Mouse (Mus musculus): ENCODE data around the gene Vti1a.

Vti1a gene

DNA sequence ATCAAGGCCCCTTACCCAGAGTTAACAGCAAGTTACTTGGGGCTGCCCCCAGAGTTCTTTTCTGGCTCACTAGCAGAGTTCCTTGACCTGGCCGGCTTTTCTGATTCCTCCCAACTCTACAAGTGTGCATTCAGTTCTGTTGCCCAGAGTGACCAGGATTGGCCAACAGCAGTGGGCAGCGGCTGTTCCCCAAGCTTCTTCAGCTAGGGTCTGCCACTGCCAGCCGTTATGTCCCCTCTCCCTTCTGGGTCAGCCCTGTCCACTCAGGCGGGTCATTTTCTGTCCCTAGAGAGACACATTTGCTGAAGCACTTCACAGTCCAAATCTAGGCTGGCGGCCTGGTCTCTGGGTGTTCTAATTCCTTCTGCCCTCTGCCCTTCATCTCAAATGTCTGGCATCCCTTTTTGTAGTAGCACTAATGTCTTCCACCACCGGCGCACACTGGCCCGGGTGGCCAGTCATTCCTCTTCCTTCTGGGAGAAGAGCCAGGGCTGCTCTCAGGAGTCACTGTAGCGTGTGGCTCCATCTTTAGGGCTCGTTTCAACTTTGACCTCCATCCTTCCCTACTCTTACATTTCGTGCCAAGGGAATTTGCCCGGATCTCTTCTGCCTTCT, 305.0 kb downstream of the Vti1a start:
- peak in 1 of 2 experiments; percentile 22 for DNase-seq (ENCODE audit: low spot score in 2 of 2)

DNA sequence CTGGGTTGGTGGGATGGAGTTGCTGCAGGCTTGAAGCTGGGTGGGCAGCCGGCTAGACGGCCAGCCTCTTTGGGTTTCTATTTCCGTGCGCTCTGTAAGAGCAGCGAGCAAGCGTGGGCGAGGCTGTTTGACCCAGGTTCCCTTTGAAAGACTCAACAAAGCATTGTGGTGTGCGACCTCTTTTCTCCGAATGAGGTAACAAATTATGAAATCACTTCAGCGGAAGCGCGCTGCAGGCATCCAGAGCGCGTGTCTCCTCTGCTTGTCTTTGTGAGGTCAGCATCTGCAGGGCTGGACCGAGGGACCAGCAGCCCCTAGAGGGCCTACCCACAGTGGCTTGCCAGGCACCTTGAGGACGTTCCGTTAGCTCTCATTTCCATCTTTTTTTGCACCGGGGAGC, 306.7 kb downstream of the Vti1a start:
- no peak for DNase-seq (ENCODE audit: low spot score in 2 of 2)

DNA sequence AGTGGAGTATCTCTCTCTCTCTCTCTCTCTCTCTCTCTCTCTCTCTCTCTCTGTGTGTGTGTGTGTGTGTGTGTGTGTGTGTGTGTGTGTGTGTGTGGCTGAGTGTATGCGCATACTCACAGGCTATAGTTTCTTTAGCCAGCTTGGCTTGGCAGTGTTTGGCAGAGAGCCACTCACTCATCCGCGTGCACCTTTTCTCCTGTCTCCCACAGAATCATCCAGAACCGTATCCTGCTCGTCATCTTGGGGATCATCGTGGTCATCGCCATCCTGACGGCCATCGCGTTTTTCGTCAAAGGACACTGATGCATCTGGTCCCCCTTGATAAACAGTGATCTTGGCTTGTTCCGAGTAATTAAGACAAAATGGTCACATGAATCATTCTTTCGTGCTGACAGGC, 307.5 kb downstream of the Vti1a start:
- no peak for DNase-seq (ENCODE audit: low spot score in 2 of 2)

DNA sequence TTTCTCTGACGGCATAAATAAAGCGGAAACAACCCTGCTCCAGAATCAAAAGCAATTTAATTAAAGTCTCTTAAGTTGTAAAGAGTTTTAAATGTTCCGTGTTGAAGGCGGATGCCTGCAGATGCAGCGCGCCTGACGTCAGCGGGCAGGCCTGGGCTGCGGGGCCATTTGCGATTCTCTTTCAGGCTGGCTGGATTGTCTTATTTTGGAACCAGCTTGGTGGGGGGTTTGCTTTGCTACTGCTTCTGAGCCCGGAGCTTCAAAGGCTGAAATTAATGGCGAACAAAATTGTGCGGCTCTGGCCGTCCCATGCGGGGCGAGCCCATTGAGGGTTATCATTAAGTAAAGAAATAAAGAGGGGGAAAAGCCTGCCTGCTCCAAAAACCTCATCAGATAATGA, 310.4 kb downstream of the Vti1a start:
- DNase-seq (ENCODE audit: low spot score in 2 of 2), result no peak

DNA sequence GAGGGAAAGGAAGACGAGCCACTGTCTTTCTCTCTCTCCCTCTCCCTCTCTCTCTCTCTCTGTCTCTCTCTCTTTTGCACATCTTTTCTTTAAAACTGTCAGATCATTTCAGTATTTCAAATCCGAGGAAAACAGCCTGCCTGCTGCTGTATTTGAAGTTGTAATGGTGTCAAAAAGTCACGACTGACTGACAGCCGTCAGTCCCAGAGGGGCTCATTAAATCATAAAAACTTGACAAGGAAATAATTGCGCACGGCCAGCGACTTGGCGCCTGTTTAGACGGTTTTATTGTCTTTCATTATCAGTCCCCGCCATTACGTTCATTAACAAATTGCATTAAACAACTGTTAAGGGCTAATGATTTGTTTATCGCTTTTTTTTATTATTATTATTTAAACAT, 310.9 kb downstream of the Vti1a start:
- no peak for DNase-seq (ENCODE audit: low spot score in 2 of 2)

DNA sequence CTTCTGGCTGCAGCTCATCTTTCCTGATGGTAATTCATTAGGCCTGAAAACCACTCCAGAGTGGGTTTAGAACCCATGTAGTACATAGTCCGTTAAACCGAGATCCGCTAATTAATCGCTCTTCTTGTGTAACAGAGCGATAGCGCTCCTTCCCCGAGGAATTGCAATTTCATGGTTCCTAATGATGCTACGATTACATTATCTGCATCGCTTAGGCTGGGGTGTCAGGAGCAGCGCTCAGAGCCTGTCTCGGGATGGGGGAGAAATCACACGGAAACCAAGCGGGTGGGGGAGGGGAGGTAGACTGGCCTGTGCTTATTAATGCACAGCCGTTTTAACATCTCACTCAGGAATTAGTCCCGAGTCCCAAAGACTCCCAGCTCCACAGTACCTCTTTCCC, 319.4 kb downstream of the Vti1a start:
- DNase-seq (ENCODE audit: low spot score in 2 of 2), result no peak

DNA sequence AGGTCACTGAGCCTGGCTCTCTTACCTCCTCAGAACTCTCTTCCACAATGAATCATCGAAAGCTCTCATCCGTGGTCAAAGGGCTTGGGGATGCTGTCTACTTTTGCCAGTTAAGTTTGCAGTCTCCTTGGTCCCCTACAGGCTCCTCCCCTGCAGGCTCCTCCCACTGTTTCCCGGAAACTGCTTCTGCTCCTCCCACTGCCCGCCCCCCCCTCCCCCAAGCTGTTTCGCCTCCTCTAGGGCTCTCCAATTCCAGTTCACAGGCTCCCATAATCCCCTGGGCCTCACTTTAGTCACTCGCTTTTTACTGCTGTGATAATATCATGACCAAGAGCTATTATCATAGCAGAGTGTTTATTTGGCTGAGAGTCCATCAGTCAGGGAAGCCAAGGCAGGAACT, 324.2 kb downstream of the Vti1a start:
- no peak for DNase-seq (ENCODE audit: low spot score in 2 of 2)

DNA sequence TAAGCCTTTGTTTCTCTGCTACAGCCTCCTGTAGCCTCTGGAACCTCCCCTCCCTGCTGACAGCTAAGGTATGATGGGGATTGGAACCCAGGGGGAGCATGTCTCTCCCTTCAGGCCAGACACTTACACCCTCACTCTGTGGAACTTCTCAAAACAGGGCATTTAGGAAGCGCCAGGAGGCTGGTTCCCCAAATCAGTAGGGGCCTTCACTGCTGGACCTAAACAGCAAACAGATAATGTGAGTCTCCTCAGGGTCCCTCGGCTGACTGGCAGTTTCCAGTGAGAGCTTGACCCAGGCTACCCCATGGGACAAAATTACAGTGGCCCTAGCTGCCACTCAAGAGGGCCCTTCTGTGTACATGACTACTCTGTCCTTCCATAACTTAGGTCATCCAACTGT, 325.8 kb downstream of the Vti1a start:
- no peak for DNase-seq (ENCODE audit: low spot score in 2 of 2)

DNA sequence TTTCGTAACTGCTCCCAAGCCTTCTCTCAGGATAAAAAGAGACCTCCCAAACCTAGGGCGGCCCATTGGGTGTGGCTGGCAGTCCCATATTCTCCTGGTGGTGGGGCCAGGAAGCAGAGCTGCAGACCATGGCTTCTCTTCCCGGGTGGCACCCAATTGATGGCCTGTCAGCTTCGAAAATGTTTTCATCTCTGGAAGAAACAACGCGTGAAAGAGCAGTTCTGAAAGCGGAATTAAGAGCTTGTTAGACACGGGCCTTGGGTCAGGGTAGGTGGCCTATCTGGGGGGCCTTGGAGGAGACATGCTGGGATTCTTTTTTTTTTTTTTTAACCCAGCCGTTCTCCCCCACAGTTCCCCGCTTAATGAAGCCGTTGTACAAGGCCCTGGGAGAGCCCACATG, 326.3 kb downstream of the Vti1a start:
- DNase-seq (ENCODE audit: low spot score in 2 of 2), result no peak

DNA sequence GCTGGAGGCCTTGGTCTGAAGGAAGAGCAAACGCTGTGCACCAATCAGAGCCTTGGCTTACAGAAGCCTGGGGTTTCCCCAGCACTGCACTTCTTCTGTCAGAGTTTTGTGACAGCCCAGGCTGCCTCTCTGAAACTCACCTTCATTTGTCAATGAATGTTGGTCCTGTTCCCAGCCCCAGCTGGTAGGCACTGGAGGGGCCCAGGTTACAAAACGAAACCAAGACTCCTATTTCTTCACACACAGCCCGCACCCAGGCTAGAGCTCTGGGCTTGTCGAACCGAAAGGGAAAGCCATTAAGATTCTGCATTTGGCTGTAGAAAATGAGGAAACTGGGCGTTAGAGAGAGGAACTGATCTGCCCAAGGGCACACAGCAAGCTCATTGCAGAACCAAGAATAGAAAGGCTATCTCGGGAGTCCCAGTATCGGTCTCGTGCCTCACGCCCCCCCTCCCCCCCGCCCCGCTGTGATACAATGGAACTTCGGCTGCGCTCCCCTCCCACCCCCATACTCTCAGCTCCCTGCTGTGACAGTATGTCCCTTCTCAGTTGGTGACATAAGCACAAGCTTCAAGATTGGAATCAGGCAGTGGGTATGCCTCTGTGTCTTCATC, 327.3 kb downstream of the Vti1a start:
- no peak for DNase-seq (ENCODE audit: low spot score in 2 of 2)

DNA sequence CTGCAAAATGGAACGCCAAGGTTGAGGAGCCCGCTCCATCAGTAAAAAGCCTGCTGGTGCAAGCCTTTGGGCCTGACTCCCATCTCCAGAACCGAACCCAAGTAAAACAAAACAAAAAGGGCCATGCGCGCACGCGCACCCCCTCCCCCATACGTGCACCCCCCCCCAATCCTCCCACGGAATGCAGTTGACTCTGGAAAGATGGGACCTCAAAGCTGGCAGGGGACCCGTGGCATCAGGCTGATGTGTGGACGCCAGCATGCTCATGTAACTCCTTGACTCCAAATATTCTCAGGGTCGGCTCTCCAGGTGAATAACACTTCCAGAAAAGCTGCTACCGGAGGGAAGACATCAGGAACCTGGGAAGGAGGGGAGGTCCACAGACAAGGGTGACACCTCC, 327.8 kb downstream of the Vti1a start:
- DNase-seq (ENCODE audit: low spot score in 2 of 2), result no peak

DNA sequence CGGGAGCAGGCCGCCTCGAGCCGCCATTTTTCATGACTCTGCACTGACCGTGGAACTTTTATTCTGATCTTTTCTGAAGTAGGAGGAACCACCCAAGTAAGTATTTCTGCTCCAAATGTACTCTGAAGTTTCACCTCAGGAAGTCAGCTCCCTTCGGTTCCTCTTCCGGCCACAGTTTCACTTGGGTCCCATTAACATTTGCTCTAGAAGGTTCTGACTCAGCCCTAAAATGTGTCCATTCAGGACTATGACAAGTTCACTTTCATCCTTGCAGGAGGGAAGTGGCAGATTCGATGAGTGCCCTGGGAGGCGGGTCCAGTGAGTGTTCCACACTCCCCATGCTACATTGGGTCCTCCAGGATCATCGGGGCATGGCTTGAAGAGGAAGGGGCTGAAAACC, 333.3 kb downstream of the Vti1a start:
- no peak for DNase-seq (ENCODE audit: low spot score in 2 of 2)

DNA sequence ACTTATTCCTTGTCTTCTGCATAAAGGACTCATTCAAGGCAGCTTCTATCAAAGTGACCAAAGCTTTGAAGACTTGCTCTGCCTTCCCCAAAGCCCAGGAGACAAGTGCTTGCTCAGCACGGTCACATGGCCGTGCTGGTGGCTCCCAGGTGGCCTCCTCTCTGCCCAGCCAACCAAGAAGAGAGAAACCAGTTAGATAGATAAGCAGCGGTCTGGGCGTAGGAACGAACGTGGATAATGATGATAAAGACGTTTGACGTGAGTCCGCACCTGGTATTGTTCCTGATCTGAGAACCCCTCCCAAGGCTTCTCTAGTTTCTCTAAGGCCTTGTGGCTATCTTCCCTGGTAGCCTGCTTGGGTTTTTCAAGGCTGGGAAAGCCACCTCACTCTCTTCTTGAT, 334.9 kb downstream of the Vti1a start:
- DNase-seq (ENCODE audit: low spot score in 2 of 2), result no peak

DNA sequence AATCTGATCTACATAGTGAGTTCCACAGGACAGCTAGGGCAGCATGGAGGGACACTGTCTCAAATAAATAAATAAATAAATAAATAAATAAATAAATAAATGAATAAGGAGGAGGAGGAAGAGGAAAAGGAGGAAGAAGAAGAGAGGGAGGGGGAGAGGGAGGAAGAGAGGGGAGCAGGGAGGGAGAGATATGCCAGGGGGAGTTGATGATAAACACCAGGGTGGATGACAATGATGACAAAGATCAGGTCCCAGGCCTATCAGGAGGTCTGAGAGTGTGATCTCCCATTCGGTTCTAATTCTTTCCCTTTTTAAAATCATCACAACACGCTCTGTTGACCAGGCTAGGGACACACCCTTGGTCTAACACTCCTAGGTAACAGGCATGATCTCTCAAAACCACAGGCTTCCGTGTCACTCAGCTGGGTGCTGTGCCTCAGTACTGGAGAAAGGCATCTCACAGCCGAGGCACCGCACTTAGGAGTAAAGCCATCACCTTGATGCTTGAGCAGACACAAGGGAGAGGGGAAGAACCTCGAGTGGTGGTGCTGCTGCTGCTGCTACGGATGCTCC, 336.7 kb downstream of the Vti1a start:
- DNase-seq (ENCODE audit: low spot score in 2 of 2), result no peak

DNA sequence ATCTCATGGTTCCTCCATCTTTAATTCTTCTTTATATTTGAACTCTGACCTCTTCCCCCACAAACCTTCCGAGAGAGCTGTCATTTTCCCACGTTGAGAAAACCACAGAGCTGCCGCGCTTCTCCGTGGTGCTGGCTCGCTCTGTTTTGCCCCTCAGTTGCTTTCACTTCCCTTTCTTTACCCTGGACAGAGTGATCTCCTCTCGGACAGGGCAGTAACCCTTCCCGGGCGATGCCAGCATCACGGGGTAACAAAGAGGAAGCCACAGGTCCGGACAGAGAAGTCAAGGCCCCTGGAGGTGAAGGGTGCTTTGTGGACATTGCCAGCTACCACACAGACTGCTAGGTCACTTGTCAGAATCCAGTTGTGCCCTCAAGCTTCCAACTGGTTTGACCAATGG, 344.1 kb downstream of the Vti1a start:
- DNase-seq (ENCODE audit: low spot score in 2 of 2), result no peak

DNA sequence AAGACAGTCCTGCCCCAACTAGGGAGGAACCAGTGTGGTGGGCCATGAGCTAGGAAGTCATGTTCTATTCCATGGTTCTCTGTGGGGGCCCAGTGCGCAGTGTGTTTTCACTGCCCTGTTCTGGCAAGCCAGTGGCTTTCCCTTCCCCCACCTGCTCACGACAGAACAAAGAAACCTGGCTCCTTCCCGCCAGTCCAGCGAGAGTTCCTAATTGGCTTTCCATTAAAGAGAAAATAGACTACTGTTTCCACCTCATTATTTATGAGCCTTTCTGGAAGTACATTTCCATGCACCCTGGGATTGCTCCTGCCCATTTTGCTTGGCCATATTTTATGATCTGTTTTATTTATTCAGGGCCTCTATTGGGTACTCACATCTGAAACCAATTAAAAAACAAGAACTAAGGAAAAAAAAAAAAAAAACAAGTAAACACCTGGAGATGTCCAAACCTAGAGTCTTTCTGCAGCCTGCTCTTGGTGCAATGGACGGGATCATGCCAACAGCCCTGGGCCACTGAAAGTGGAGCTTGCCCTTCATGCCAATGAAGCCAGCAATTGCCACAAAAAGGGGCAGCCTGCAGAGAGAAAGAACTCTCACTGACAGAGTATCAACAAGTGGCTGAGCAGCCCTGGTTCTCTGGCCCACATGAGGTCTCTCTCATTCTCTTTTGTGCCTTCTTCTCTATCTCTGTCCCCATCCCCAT, 346.6 kb downstream of the Vti1a start:
- no peak for DNase-seq (ENCODE audit: low spot score in 2 of 2)

DNA sequence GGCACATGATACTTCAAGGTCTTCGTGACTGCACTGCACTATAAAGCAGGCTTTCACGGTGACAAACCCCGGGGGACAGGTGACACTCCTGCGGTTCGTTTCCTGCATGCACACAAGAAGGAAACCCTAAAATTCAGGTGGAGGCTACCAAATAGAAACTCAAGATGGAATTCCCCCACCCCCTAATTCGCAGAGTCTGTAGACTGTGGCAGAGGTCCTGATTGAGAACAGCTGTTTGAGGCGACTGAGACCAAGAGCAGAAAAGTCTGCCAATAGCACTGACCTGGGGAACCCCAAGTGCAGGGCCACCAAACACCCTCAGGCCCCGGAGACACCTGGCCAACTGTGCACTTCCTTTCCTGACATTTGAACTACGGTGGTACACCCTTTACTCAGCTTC, 351.7 kb downstream of the Vti1a start:
- DNase-seq (ENCODE audit: low spot score in 2 of 2), result no peak

DNA sequence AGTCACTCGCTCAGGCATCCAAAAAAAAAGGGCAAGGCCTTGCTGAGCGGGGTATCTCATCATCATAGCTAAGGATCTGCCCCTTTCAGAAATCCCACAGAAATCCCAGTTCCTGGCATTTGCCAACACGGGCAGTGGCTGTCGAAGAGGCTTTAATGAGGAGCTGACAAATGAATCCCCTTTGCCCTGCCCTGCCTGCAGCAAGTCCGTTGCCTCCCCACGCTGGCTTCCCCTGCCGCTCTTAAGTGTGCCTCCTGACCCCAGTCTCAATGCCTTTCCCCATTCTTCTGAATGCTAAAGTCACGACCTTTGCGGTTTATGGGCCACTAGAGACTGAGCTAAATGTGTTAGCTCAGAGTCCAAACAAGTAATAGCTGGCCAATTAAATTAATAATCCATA, 352.8 kb downstream of the Vti1a start:
- no peak for DNase-seq (ENCODE audit: low spot score in 2 of 2)
